Mouse (Mus musculus): ENCODE results near the gene Srp54b.
"Not testable (repeated sequence)": the region's sequence is repeated elsewhere in the genome, so short reads cannot be mapped to it uniquely, and the experiment has no call there.

GRCm38 (mm10) chr12:55229626-55230519, 75.0 kb downstream of the Srp54b start, which contains the start of gene Srp54c:
- not testable (repeated sequence) for TF ChIP-seq CTCF, EP300 (IDR thresholded peaks at IDR 0.05; ENCODE audit: low read depth)
